Mouse (Mus musculus): ENCODE measurements around the gene Ccdc137.

The Ccdc137 gene

DNA sequence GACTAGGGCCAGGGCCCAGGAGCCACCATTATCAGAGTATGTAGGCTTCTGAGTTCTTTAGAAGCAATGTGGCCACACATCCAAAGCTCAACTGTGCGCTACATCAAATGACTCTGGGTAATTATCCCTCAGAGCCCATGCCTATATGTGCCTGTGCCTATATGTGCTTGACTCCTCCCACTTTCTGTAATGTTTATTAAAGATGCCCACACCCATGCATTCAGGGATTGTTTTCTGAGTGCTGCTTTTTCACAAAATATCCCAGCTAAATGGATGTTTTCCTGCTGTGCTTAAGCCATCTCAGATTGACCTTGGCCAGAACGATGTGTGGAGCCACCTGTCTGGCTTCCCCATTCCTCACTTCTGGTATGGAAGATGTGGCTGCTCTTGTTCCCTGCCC lies 5.6 kb downstream of the Ccdc137 start:
- no peak for DNase-seq

DNA sequence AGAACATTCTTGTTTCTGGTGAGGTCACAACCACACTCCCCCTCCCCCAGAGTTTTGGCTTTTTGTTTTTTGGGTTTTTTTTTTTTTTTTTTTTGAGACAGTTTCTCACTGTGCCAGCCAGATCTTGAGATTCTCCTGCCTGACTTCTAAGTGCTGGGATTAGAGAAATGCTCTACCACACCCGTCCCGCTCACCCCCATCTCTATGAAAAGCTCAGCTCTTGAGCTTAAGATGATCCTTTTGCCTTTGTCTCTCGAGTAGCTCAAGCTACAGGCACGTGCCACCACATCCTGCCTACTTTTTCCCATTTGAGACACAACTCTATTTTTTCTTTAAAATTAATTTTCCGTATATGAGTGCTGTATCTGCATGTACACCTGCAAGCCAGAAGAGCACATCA lies 6.5 kb downstream of the Ccdc137 start:
- DNase-seq: no peak

DNA sequence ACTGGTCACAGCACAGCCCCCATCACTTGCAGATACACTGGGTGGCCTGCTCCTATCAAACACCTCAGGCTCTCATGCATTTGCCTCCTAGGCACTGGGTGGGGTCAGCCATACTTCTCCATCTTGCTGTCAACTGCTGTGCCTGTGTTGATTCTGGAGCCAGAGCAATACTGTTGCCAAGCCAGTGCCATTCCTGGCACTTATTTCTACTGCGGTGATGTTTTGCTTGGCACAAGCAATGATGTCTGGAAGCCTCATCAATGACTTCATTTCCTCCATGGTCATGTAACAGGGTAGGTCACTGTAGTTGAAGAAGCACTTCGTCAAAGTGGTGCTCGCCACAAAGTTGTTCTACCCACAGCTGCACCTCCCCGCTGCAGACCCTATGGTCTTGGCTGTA lies 7.6 kb downstream of the Ccdc137 start:
- no peak for DNase-seq

DNA sequence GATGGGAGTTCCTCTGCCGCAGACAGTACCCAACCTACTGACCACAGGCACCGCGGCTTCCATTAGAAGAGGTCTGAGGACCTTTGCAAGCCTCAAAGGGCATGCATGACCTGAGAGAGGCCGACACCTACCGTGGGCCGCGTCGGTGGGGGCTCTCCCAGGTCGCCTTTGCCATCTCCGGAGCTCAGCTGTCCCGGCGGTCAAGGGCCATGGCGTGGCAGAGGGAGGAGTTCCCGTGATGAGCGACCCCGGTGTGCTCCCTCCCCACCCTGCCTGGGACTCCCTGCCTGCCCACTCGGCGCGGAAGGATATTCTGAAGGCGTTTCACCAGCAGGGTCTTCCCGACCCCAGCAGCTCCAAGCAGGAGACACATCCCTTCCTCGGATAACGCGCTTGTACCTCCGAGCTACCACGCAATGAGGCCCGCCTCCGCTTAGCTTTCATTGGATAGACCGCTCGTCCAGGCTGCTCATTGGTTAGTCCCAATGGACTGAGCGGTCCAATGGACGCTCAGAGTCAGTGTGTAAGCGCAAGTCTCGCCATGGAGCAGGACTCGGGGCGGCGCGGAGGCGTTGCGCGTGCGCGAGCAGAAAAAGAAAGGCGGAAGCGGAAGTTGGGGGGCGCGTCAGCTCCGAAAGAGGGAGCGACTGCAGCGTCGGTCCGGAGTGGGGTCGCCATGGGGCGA lies 9.3 kb downstream of the Ccdc137 start, which contains the start of gene Arl16:
Gene Arl16 (minus strand): TSS at position 557 of the 685 bp plus-strand sequence.
- peak; percentile 90 for DNase-seq

- DNase-seq: no peak
Measured at GRCm38 (mm10) chr11:120467736-120468092, 9.8 kb downstream of the Ccdc137 start.

DNA sequence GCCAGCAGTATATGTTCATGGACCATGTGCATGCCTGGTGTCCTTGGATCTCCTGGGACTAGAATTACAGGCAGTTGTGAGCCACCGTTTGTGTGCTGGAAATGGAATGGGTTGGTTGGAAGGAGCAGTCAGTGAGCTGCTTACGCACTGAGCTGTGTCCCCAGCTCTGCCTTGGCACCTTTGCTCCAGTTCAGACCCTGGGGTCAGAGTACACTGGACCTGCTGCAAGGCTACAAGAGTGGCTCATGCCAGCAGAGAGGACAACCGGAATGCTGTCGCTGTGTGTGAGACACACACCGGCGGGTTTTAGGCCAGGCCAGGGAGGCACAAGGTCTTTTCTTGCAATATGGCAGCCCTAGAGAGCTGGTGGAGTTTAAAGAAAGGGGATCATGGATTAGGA lies 14.1 kb downstream of the Ccdc137 start:
- DNase-seq: no peak

DNA sequence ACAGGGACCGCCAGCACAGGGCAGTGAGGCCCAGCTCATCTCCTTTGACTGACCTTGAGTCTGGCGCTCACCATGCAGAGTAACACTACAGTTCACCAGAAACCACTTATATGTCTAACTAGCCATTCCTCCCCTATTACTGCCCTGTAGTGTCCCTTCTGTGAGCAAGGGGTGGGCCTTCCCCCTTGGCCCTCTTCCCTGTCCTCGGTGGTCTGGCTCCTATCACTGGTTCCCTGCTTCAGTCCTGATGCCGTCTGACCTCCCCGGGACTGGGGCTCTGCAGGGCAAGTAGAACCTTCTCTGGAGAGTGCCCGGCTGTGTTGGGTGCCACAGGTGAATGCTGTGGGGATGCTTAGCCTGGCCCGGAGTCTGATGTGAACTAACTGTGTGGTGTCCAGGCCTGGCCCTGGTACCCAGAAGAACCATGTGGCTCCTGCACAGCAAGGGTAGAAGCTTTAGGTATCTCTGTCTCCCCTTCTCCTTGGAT lies 25.6 kb downstream of the Ccdc137 start:
- DNase-seq: no peak

GRCm38 (mm10) chr11:120484265-120484981 lies 26.5 kb downstream of the Ccdc137 start, which contains the start of gene Mrpl12:
Gene Mrpl12 (plus strand): TSS chr11:120484613.
- peak; percentile 76 to 82 for DNase-seq

GRCm38 (mm10) chr11:120485251-120485650 lies 27.3 kb downstream of the Ccdc137 start:
- no peak for DNase-seq

DNA sequence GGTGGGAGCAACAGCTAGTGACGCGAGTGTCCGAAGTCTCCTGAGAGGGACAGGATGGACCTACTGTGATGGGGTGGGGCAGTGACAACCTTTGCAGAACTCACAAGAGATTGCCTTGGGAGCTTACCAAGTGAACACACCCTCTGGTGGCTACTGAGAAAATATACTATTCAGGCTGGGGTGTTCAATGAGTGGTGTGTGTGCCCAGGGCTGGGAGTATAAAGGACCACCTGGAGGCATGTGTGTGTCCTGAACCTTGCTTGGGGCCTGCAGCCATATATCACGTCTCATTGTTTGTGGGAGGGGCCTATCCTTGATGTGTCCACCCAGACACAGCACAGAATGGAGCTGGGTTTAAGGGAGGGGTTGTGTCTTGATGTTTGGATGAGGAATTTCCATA lies 30.6 kb downstream of the Ccdc137 start:
- DNase-seq: no peak

GRCm38 (mm10) chr11:120489054-120489761 lies 31.3 kb downstream of the Ccdc137 start:
- DNase-seq: peak in 1 of 2 experiments; percentile 45

DNA sequence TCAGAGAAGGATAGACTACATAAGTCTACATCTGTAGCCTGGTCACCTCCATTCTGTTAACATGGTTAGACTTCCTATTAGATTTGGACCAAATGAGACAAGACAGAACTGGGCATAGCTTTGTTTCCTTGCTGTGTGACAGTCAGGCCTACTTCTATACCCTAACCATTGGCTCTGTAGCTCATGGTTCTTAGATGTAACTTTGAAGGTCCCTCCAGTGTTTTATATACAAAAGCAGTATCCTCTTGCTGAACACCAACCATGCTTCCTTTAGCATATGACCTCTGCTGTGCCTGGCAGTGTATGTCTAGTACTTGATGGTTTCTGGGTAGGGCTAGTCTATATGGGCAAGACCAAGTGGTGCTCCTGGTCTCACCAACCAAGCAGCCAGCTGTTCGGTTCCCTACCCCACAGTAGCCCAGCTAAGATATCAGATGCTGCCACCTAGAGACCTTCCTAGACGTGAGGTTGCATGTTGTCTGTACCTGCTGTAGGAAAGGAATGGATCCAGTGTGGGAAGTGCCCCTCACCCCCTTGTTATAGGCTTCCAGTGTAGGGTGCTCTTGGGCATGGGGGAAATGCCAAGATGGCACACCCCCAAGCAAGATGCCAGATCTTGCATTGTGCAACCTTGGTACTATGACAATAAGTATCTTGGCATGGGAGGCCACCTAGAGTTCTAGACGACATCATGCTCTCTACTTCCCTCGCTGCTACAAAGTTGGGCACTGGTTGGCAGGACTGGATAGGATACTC lies 32.6 kb downstream of the Ccdc137 start:
- no peak for DNase-seq

DNA sequence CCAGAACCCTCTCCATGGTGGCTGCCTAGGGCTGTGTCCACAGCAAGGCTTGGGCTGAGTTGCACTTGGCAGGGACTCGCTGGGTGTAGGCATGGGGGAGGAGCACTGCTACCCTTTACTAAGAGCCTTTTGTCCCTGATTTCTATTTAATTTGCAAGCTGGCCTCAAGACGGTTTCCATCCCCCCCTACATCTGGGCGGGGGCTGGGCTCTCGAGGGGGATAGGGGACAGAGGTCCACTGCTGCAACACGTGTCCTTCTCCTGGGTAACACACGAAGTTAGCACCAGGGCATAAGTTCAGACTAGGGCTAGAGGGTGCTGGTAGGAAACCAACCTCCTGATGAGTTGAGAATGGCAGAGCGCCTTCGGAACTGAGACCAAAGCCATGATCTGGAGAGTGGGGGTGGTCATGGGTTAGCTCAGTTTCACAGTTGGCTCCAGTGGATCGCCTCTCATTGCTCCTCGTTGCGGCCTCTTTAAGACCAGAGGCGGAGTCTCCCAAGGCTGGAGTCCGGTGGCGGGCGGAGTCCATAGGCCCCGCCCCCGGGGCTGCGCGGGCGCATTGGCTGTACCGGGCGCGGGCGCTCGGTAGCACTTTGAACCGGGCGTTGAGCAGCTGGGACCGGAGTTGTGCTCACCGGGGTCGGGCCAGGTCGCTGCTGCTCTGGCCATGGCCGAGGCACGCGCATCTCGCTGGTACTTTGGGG lies 33.6 kb downstream of the Ccdc137 start, which contains the start of gene Slc25a10:
Gene Slc25a10 (plus strand): TSS at position 524 of the 707 bp plus-strand sequence.
- peak; percentile 74 to 87 for DNase-seq

DNA sequence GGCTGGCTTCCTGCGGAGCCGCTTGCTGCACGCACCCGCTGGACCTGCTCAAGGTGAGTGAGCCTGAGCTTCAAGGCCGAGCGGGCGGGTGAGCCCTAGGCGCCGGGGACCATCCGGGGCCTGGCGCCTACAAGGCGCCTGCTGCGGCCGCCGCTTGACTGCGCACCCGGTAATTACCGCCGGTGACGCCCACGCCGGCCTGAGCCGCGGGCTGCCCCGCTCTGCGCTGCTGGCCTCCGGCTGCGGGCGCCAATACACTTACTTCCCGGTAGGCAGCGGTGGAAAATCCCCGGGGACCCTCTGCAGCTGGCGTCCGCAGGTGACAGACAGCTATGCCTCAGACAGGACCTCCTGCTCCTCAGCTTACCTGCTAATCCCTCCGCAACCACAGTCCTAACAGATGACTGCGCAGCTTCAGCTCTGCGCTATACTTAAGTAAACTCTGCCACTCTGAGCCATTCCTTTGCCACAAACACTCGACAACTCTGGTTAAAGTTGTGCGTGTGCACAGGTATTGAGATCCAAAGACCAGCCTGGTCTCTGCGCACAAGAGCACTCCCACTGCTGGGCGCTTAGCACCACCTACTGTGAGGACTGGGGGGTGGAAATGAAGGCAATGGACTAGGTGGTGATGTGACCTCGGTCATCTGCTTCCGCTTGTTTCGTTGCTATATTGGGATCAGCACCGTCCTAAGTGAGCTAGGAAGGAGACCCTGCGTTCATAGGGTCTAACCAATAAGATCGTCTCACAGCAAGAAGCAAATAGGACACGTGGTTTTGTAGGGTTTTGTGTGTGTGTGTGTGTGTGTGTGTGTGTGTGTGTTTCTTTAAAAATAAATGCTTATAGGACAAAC lies 34.3 kb downstream of the Ccdc137 start:
- DNase-seq: peak; percentile 20 to 37

GRCm38 (mm10) chr11:120492878-120493203 lies 34.9 kb downstream of the Ccdc137 start:
- no peak for DNase-seq

- no peak for DNase-seq
Measured at GRCm38 (mm10) chr11:120493351-120493750, 35.4 kb downstream of the Ccdc137 start.

- no peak for DNase-seq
Measured at GRCm38 (mm10) chr11:120493911-120494310, 36.0 kb downstream of the Ccdc137 start.

DNA sequence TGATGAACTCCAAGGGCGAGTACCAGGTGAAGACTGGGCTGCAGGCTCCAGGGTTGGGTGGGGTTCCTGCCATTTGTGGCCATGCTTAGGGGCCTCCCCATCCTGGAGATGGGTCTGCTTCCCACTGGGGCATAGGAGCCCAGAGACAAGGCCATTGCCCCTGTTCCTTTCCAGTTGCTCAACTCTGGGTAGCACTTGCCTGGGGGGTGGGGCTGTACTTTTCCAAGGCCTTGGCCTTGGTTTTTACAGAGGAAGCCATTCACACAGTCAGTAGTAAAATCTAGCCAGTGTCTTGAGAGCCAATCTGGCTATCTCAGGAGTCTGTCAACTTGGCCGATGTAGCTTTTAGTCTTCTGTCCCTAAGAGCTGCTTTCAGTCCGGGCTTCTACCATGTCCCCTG lies 39.5 kb downstream of the Ccdc137 start:
- DNase-seq: no peak

DNA sequence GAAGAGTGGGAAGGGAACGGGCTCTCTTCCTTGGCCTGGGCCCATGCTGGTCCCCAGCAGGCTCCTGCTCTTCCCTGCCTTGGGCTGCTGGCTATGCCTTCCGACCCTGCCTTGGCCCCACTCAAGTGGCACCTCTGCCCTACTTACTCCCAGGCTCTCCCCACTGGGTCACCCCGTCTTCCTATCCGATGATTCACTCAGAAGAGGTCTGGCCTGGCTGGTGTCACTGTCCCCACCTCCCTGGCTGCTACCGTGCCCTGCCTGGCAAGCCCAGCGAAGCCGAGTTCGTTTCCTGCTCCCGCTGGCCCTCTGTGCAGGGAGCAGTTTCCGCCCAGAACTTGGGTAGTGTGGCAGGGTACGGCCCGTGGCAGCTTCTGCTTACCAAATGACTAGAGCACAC lies 40.3 kb downstream of the Ccdc137 start:
- DNase-seq: no peak

DNA sequence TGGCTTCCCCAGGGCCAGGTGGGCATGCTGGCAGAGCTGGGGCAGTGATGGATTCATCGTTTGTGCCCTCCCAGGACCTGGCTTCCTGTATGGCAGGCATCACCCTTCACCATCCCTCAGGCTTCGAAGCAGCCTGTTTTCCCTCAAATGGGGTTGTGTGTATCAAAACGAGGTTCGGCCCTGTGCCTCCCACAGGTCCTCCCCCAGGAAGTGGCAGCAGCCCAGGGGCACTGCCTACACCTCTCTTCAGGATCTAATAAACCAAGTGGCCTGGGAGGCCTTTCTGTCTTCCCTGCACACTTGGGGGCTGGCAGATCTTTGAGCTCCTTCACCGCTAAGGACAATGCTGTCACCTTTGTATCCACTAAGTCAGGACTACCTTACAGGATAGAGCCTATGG lies 41.0 kb downstream of the Ccdc137 start:
- no peak for DNase-seq

- DNase-seq: no peak
Measured at GRCm38 (mm10) chr11:120499894-120500293, 42.0 kb downstream of the Ccdc137 start.
